Mouse (Mus musculus) layer of hippocampus, postnatal 14 days (tissue): Measurements from ENCODE around the gene Sgsh. TPM values are rescaled to one million over a fixed set of nuclear protein-coding genes. Genes with fewer than 3 reads are reported as not detected.
"Not testable (repeated sequence)": the region's sequence is repeated elsewhere in the genome, so short reads cannot be mapped to it uniquely, and the experiment has no call there.

Experiments used
- DNase-seq, 2 experiments: peaks; one replicate each; pipeline ENCODE4 v3.0.0; 2021 to 2022; ENCODE audit warnings: low spot score in 2 of 2, mixed read lengths in 1 of 2
- long read RNA-seq, 2 experiments: library from polyadenylated mRNA; stranded (forward); transcript quantifications; one replicate each; pipeline ENCODE4 v2.0.0; 2021
- total RNA-seq, 2 experiments: library from RNA; stranded (reverse); gene quantifications; 2 replicates each; pipeline ENCODE4 v1.2.3; 2021

Gene Sgsh
- total RNA-seq = 1 to 10 TPM; 4.3 to 4.8 TPM
- long read RNA-seq, experiment 1, full-length matches to known transcripts = 1 of 6 reads
- long read RNA-seq, experiment 1, partial matches to known transcripts = 0 of 6 reads
- long read RNA-seq, experiment 1, other reads (novel, unspliced or antisense) = 5 of 6 reads
- long read RNA-seq, experiment 2, full-length matches to known transcripts = 4 of 15 reads
- long read RNA-seq, experiment 2, partial matches to known transcripts = 0 of 15 reads
- long read RNA-seq, experiment 2, other reads (novel, unspliced or antisense) = 11 of 15 reads

- DNase-seq = peak; percentile 64 to 70
Observed at GRCm38 (mm10) chr11:119355443-119356385, at the start of gene Sgsh, which contains the start of gene Slc26a11. Gene Sgsh (minus strand): TSS chr11:119355536. Gene Slc26a11 (plus strand): TSS chr11:119355557.

GRCm38 (mm10) chr11:119404627-119405026 is 49.3 kb upstream of the Sgsh start:
- DNase-seq = no peak

- DNase-seq = no peak
Observed at GRCm38 (mm10) chr11:119402501-119403160, 47.3 kb upstream of the Sgsh start.

- no peak for DNase-seq
Observed at GRCm38 (mm10) chr11:119396461-119396860, 41.1 kb upstream of the Sgsh start.

- no peak for DNase-seq
Observed at GRCm38 (mm10) chr11:119395931-119396330, 40.6 kb upstream of the Sgsh start.

- DNase-seq = no peak
Observed at GRCm38 (mm10) chr11:119395394-119395793, 40.1 kb upstream of the Sgsh start.

- no peak for DNase-seq
Observed at GRCm38 (mm10) chr11:119394210-119394609, 38.9 kb upstream of the Sgsh start.

- no peak for DNase-seq
Observed at GRCm38 (mm10) chr11:119393483-119393804, 38.1 kb upstream of the Sgsh start.

- DNase-seq = peak; percentile 16 to 24
Observed at GRCm38 (mm10) chr11:119392800-119393482, 37.6 kb upstream of the Sgsh start, which contains the start of gene Rnf213. Gene Rnf213 (plus strand): TSS chr11:119393100.

- DNase-seq = no peak
Observed at GRCm38 (mm10) chr11:119392001-119392614, 36.8 kb upstream of the Sgsh start.

- DNase-seq = no peak
Observed at GRCm38 (mm10) chr11:119391386-119392000, 36.2 kb upstream of the Sgsh start.

GRCm38 (mm10) chr11:119390271-119391231 is 35.2 kb upstream of the Sgsh start:
- DNase-seq = peak; percentile 22 to 54

GRCm38 (mm10) chr11:119389851-119390270 is 34.5 kb upstream of the Sgsh start:
- DNase-seq = peak; percentile 42

GRCm38 (mm10) chr11:119387273-119387672 is 31.9 kb upstream of the Sgsh start:
- DNase-seq = not testable (repeated sequence)

- DNase-seq = no peak
Observed at GRCm38 (mm10) chr11:119386306-119386705, 31.0 kb upstream of the Sgsh start.

GRCm38 (mm10) chr11:119384904-119385303 is 29.6 kb upstream of the Sgsh start:
- no peak for DNase-seq

- DNase-seq = no peak
Observed at GRCm38 (mm10) chr11:119382338-119382850, 27.1 kb upstream of the Sgsh start.

- DNase-seq = no peak
Observed at GRCm38 (mm10) chr11:119381631-119382337, 26.4 kb upstream of the Sgsh start.
